Mouse (Mus musculus): ENCODE measurements at regions not wholly inside any gene's neighbourhood (a gene's known extent, or its start where the extent isn't known, plus 50 kb on each side); places are given as distances from the start of the nearest gene placed in this dataset.

DNA sequence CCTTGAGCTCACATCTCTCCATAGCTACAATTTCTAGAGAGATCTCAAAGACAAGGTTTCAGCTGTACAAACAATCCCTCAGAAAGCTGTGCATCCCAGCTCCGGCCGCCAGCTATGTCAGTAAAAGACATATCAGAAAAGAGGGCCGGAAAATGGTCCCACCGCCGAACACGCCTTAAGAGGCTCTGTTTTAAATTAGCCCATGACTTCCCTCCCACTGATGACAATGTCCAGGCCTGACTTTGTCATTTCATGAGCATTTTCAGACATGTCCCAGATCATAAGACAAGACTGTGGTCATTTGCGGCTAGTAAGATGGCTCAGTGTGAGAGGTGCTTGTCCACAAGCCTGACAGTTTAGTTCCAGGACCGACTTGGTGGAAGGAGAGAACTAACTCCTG is 78.0 kb upstream of the Mgme1 start:
- TF ChIP-seq CTCF (IDR thresholded peaks at IDR 0.05) (no peak), EP300 (IDR thresholded peaks at IDR 0.05; ENCODE audit: insufficient read depth, low read depth, low read length) (no peak), POLR2A (IDR thresholded peaks at IDR 0.05; ENCODE audit: insufficient read depth, low read depth, low read length) (no peak)

Measured in heart, adult 2 months (tissue).